Mouse (Mus musculus): ENCODE results near the gene Kcnmb2. TPM values are rescaled to one million over a fixed set of nuclear protein-coding genes. Genes with fewer than 3 reads are reported as not detected.

Gene Kcnmb2
- total RNA-seq, 2 experiments from 2014 or later, result 5.8 to 7.9 TPM

GRCm38 (mm10) chr3:32011566-32011965 lies 109.3 kb downstream of the Kcnmb2 start:
- no peak for DNase-seq (ENCODE audit: low spot score in 2 of 2)

DNA sequence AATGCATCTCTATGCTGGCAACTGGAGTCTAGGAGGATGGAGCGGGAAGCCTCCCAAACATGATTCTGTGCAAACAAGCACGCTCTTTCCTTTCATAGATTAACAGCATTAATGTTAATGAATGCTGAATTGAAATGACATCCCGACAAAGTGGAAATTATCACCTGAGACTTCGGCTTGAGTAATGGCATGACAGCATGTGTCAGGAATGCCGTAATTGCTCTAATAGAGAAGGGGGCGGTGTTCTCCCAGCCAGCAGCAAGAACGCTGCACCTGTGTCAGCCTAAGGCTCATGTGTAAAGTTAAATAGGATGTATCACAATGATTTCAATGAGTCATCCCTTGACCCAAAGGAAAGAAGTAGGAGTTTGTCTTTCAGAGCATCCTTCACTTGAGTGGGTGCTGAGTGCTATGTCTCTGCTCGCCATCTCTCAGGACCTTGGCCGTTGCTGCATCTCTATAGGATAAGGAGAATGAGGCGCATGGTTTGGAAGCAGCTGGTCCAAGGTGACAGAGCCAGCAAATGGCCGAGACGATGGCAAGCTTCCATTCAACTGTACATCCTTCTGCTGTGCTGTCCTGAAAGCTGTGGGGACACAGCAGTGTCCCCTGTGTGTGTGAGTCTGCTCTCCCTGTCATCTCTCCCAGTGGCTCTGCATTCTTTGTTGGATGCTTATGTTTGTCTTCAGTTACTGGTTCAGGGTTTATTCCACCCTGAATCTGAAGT lies 110.1 kb downstream of the Kcnmb2 start:
- DNase-seq (ENCODE audit: low spot score in 2 of 2), result no peak

GRCm38 (mm10) chr3:32020981-32021380 lies 118.7 kb downstream of the Kcnmb2 start:
- DNase-seq (ENCODE audit: low spot score in 2 of 2), result no peak

- DNase-seq (ENCODE audit: low spot score in 2 of 2), result no peak
Measured at GRCm38 (mm10) chr3:32029375-32030050, 127.2 kb downstream of the Kcnmb2 start.

GRCm38 (mm10) chr3:32032381-32032780 lies 130.1 kb downstream of the Kcnmb2 start:
- no peak for DNase-seq (ENCODE audit: low spot score in 2 of 2)

DNA sequence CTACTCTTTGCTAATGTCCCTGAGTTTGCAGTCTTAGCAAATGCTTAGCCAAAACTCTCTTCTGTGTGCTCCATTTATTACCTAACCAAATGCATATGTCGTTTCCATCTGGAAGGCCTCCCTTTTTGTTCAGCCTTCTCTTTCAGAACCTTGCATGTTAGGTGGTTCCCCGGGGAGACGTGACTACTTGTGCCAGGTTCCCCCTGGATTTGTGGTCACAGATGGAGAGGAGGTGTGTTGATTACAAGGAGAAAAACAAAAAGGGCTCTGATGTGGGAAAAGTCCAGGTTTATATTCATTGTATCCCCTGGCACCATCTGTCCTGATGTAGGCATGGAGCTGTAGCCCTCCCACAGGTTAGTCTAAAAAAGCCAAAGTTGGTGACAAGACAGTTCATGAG lies 141.5 kb downstream of the Kcnmb2 start:
- DNase-seq (ENCODE audit: low spot score in 2 of 2), result no peak

DNA sequence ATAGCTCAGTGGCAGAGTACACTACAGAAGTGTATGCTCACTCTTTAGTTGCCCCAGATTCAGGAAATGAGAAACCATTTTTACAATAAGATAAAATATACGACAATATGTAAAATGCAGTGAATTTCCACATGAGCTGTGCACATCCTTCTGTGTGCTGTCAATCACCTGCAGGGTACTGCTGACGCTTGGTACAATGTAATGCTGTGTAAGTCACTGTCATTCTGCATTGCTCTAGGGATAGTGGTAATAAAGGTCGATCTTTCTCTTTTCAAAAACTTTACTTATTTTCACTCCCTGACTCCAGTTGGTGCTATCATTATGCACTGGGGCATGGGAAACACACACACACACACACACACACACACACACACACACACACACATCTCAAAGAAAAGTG lies 146.5 kb downstream of the Kcnmb2 start:
- DNase-seq (ENCODE audit: low spot score in 2 of 2), result no peak

DNA sequence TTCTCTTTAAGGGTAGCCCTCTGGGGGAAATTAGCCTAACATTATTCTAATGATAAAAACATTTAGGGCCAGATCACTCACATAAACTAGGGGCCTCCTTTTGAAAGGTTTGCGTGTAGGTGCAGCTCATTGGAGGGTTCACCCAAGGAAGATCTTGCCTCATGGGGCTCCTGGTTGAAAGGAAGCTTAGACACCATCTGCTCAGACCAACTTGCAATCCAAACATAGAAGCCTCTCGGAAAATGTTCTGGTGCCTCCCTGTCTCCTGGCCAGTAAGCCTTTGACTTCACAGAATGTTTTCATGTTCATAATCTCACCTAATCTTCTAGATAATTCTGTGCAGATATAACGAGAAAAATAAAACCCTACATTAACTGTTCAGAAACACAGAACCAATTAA lies 150.3 kb downstream of the Kcnmb2 start:
- DNase-seq (ENCODE audit: low spot score in 2 of 2), result no peak

GRCm38 (mm10) chr3:32053610-32054241 lies 151.4 kb downstream of the Kcnmb2 start:
- no peak for DNase-seq (ENCODE audit: low spot score in 2 of 2)

GRCm38 (mm10) chr3:32059888-32060656 lies 157.8 kb downstream of the Kcnmb2 start:
- DNase-seq (ENCODE audit: low spot score in 2 of 2), result no peak

DNA sequence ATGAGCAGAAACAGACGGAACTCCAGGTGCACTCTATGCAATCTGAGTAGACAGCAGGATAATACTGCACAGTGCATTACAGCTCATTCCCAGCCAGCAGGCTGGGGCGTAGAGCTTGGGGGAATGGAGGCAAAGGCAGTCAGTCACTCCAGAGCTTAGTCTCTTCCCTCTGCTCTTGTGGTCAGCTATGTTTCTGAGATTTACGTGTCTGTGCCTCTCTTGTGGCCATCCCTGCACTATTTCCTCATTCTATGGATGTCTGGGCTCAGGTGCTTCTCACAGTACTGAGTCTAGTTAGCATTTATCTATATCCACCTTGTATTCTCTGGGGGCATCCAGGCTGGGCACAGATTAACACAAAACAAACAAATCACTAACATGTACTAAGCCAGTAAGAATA lies 160.4 kb downstream of the Kcnmb2 start:
- DNase-seq (ENCODE audit: low spot score in 2 of 2), result no peak

GRCm38 (mm10) chr3:32063312-32063711 lies 161.0 kb downstream of the Kcnmb2 start:
- DNase-seq (ENCODE audit: low spot score in 2 of 2), result no peak

DNA sequence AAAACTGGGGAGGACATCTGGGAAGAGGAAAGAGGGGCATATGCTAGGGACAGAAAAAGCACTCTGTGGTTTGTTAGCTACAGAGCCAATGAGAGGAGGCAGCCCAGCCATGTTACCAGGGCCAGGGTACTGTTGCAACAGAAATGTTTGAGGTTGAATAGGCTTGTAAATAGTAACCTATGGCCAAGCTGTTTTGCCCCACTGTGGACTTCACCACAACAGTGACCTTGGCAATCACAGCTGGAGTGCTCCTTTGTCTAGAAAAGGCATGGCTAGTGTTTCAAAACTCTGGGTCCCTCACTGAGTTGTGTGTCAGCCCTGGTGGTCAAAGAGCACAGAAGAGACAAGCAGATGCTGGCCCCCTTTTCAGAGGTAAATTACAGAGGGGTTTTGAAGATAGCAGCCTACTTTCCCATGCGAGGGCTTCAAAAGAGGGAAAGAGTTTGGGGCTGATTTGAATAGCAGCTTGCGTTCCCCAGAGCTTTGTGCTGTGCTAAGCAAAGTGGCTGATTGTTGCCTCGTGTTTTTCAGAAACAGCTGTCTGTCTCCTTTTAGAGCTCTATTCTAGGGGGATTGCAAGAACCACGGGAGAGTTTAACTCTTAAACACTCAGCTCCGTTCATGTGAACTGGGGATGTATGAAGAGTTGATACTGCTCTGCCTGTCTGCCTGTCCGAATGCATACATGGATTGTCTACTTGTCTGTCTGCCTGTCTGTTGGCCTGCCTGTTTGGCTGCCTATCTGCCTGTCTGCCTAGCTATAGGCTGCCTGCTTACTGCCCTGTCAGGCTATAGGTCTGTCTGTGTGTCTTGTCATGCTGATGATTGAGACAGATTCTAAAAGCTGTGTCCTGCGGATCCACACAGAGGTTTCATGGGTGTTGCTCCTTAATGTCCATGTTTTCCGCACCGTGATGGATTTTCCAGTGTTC lies 165.0 kb downstream of the Kcnmb2 start:
- no peak for DNase-seq (ENCODE audit: low spot score in 2 of 2)

DNA sequence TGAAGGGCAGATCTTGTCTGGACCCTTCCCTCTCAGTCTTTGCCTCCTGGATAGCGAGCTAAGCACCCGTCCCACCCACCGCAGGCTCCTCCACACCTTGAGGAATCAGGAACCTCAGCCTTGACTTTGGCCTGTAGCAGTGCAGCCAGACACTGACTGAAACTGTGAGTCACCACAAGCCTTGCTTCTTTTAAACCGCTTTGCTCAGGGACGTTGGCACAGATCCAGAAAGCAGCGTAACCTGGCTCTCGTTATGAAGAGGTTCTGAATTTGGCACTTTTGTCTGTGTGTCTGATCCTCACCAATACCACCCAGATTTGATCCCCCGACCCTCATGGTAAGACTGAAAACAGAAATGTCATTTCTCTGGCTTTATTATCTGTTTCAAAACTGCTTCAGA lies 171.6 kb downstream of the Kcnmb2 start:
- DNase-seq (ENCODE audit: low spot score in 2 of 2), result no peak

GRCm38 (mm10) chr3:32088762-32089161 lies 186.5 kb downstream of the Kcnmb2 start:
- DNase-seq (ENCODE audit: low spot score in 2 of 2), result no peak

GRCm38 (mm10) chr3:32101391-32101790 lies 199.1 kb downstream of the Kcnmb2 start:
- no peak for DNase-seq (ENCODE audit: low spot score in 2 of 2)

- DNase-seq (ENCODE audit: low spot score in 2 of 2), result no peak
Measured at GRCm38 (mm10) chr3:32119851-32120250, 217.5 kb downstream of the Kcnmb2 start.

DNA sequence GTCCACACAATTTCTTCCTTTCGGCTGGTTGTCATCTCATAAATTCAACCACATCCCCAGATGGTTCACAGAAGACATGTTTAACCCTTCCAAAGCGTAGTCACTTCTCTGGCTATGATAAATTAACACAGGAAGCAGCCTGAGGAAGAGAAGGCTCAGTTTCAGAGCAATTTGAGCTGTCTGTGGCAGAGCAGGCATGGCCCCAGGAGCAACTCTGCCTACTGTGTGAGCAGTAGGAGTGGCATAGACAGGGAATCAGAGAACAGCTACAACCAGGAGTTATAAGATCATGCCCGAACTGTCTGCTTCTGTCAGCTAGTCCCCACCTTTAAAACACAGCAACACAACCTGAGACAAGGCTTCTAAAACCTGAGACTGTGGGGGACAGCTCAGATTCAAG lies 219.4 kb downstream of the Kcnmb2 start:
- no peak for DNase-seq (ENCODE audit: low spot score in 2 of 2)

DNA sequence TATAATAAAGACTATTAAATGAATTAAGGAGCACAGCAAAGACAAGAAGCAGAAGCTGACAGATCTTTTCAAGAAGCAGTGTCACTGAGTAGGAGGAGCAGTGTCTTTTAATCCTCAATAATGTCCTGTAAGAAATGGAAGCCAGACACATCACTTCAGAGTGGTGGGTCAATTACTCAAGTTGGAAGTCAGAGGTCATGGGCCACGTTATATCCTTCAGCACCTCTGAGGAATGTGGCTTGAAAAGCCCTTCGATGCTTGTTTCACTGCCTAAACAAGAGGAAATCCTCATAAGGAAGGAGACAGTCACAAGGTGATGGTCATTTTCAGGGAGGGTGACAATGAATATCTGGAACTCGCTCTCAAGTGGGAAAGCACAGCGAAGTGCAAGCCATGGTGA lies 223.1 kb downstream of the Kcnmb2 start:
- no peak for DNase-seq (ENCODE audit: low spot score in 2 of 2)

DNA sequence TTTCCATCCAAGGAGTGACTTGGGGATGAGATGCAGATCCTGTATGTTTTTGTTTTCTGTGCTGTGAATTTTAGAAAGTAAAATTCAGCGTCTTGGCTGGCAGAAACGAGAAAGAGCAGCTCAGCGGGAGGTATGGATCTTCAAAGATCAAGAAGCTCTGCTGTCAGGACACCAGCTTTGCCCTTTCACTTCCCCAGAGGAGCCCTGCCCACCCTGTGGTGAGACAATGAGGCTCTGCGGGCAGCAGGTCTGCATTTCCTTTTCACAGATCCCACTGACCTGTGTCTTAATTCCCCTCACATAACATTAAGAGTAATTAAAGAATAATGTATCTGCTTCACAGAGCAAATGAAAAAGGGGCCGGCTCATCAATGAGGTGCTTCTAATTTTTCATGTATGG lies 226.1 kb downstream of the Kcnmb2 start:
- no peak for DNase-seq (ENCODE audit: low spot score in 2 of 2)

DNA sequence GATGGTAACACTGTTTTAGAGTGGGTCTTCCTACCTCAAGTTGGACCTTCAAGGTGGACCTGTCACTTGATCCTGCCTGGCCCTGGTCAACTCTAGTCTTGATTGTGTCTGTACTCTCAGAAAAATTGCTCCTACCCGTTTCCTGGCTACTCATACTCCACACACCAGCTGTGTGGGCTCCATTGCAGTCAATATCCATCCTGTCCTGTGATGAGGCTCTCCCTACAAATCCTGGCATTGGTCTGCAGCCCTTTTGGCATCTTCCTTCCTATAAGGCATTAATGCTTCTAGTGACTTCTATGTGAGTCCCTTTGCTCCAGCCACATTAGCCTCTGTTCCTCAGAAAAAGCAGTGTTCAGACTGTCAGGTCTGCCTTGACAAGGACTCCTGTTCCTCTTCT lies 228.4 kb downstream of the Kcnmb2 start:
- DNase-seq (ENCODE audit: low spot score in 2 of 2), result no peak

Data from layer of hippocampus, postnatal 10 days (tissue).